Mouse (Mus musculus): Measurements from ENCODE around the gene Cavin1. TPM values are rescaled to one million over a fixed set of nuclear protein-coding genes. Genes with fewer than 3 reads are reported as not detected.

Cavin1 gene
- 15.7 TPM for polyA plus RNA-seq (2014; fragmentation: Illumina TruSeq; extraction: RNeasy Lipid Tissue Mini Kit (QIAGEN cat#74804); ENCODE audit: low replicate concordance)

DNA sequence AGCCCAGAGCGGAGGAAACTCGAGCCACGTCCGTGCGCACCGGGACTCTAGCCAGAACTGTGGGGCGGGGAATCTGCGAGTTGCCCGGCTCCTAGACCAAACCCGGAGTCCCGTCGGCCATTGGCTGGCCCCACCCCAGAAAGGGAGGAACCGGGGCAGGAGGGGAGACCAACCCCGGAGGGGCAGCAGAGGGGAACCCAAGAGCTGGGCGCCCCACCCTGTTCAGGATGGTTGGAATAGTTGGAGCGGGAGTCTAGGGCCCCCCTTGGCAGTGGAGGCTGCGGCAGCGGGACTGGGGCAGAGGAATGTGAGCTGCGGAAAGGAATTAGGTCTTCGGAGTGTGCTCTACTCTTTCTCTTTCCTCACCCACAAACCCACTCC, at the start of gene Cavin1:
Gene Cavin1 (minus strand): TSS at position 331 of the 381 bp plus-strand sequence.

DNA sequence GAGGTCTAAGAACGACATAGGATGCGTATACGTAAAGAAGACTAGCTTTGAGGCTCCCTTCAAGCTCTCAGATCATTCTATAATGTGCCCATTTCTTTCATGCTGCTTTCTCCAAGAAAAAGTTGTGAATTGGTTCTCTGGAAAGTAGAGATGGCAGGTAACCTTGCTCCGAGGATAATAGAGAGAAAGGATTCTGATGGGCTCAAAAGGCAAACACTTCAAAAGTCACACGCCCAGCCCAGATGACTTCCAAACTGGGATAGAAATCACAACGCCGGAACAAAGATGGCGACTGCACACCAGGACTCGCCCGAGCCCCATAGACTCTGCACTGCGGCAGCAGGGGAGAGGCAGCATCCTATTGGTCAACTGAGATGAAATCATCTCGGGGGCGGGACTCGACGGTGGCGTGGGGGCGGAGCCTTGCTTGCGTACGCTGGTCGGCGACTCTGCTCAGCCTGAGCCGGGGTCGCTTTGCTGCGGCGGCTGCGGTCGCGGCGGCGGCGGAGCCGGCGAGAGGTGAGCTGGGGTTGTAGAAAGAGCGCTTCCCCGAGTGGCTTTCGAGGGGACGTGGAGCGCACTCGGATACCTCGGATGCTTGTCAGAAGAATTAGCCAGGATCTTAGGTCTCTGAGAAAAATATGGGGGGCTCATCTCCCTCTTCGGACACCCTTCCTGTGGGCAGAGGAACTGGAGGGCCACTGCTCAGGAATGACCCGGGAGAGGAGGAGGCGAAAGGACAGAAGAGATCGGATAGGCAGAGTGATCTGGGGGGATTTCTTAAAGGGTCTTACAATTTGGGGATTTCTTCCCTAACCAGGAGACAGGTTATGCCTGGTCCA, 38.6 kb upstream of the Cavin1 start, which contains the start of gene Atp6v0a1:
Gene Atp6v0a1 (plus strand): TSS at position 407 of the 842 bp plus-strand sequence.

DNA sequence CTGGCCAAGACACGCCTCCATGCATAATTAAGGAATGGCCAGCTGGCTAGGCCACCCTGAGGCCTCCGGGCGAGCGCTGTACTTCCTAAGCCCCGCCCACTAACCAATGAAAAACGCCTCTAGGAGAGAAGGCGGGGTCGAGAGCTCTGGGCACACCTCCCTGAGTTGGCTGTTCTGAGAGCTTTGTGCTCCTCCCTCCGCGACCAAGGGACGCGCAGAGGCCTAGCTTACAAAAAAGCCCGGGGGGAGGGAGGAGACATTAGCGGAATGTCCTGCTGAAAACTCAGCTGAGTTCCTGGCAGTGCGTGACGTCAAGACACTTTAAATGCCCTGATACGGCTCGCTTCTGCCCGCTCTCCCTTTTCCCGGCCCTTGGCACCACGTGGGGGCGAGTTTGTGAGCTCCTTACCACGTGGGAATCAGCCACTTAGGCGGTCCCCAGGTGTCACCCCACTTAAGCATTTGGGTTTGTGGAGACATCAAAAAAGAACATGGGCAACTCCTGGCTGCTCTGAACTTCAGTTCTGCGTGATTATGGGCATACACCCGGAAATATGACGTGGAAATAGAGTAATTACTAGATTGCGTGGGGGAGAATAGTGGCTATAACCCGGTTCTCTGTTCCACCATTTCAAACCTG, 31.1 kb downstream of the Cavin1 start, which contains the start of gene Stat3:
Gene Stat3 (minus strand): TSS at position 29 of the 640 bp plus-strand sequence.

Other genes starting within 250 kb of the Cavin1 start
- gene Rab5c, start 232.7 kb downstream of the Cavin1 start, polyA plus RNA-seq (2014; fragmentation: Illumina TruSeq; extraction: RNeasy Lipid Tissue Mini Kit (QIAGEN cat#74804); ENCODE audit: low replicate concordance), result 45.0 TPM
- not detected for gene Kcnh4, start 210.9 kb downstream of the Cavin1 start, polyA plus RNA-seq (2014; fragmentation: Illumina TruSeq; extraction: RNeasy Lipid Tissue Mini Kit (QIAGEN cat#74804); ENCODE audit: low replicate concordance)
- not detected for gene Hcrt, start 208.0 kb downstream of the Cavin1 start, polyA plus RNA-seq (2014; fragmentation: Illumina TruSeq; extraction: RNeasy Lipid Tissue Mini Kit (QIAGEN cat#74804); ENCODE audit: low replicate concordance)
- 1.7 TPM for gene Ghdc, start 199.9 kb downstream of the Cavin1 start, polyA plus RNA-seq (2014; fragmentation: Illumina TruSeq; extraction: RNeasy Lipid Tissue Mini Kit (QIAGEN cat#74804); ENCODE audit: low replicate concordance)
- 2.1 TPM for gene Stat5b, start 120.2 kb downstream of the Cavin1 start, polyA plus RNA-seq (2014; fragmentation: Illumina TruSeq; extraction: RNeasy Lipid Tissue Mini Kit (QIAGEN cat#74804); ENCODE audit: low replicate concordance)
- 1.2 TPM for gene Stat5a, start 111.5 kb downstream of the Cavin1 start, polyA plus RNA-seq (2014; fragmentation: Illumina TruSeq; extraction: RNeasy Lipid Tissue Mini Kit (QIAGEN cat#74804); ENCODE audit: low replicate concordance)
- gene Stat3, start 31.3 kb downstream of the Cavin1 start, polyA plus RNA-seq (2014; fragmentation: Illumina TruSeq; extraction: RNeasy Lipid Tissue Mini Kit (QIAGEN cat#74804); ENCODE audit: low replicate concordance), result 18.7 TPM
- gene Atp6v0a1, start 38.6 kb upstream of the Cavin1 start, polyA plus RNA-seq (2014; fragmentation: Illumina TruSeq; extraction: RNeasy Lipid Tissue Mini Kit (QIAGEN cat#74804); ENCODE audit: low replicate concordance), result 68.7 TPM
- gene Naglu, start 99.1 kb upstream of the Cavin1 start, polyA plus RNA-seq (2014; fragmentation: Illumina TruSeq; extraction: RNeasy Lipid Tissue Mini Kit (QIAGEN cat#74804); ENCODE audit: low replicate concordance), result not detected
- not detected for gene Hsd17b1, start 107.5 kb upstream of the Cavin1 start, polyA plus RNA-seq (2014; fragmentation: Illumina TruSeq; extraction: RNeasy Lipid Tissue Mini Kit (QIAGEN cat#74804); ENCODE audit: low replicate concordance)
- 0.59 TPM for gene Coasy, start 111.7 kb upstream of the Cavin1 start, polyA plus RNA-seq (2014; fragmentation: Illumina TruSeq; extraction: RNeasy Lipid Tissue Mini Kit (QIAGEN cat#74804); ENCODE audit: low replicate concordance)
- 98.3 TPM for gene Mlx, start 116.4 kb upstream of the Cavin1 start, polyA plus RNA-seq (2014; fragmentation: Illumina TruSeq; extraction: RNeasy Lipid Tissue Mini Kit (QIAGEN cat#74804); ENCODE audit: low replicate concordance)
- 0.52 TPM for gene Psmc3ip, start 124.5 kb upstream of the Cavin1 start, polyA plus RNA-seq (2014; fragmentation: Illumina TruSeq; extraction: RNeasy Lipid Tissue Mini Kit (QIAGEN cat#74804); ENCODE audit: low replicate concordance)
- gene Retreg3, start 149.0 kb upstream of the Cavin1 start, polyA plus RNA-seq (2014; fragmentation: Illumina TruSeq; extraction: RNeasy Lipid Tissue Mini Kit (QIAGEN cat#74804); ENCODE audit: low replicate concordance), result 33.3 TPM
- gene Tubg1, start 149.1 kb upstream of the Cavin1 start, polyA plus RNA-seq (2014; fragmentation: Illumina TruSeq; extraction: RNeasy Lipid Tissue Mini Kit (QIAGEN cat#74804); ENCODE audit: low replicate concordance), result 0.82 TPM
- not detected for gene Tubg2, start 185.0 kb upstream of the Cavin1 start, polyA plus RNA-seq (2014; fragmentation: Illumina TruSeq; extraction: RNeasy Lipid Tissue Mini Kit (QIAGEN cat#74804); ENCODE audit: low replicate concordance)
- gene Cntnap1, start 199.6 kb upstream of the Cavin1 start, polyA plus RNA-seq (2014; fragmentation: Illumina TruSeq; extraction: RNeasy Lipid Tissue Mini Kit (QIAGEN cat#74804); ENCODE audit: low replicate concordance), result 0.22 TPM
- gene Plekhh3, start 200.5 kb upstream of the Cavin1 start, polyA plus RNA-seq (2014; fragmentation: Illumina TruSeq; extraction: RNeasy Lipid Tissue Mini Kit (QIAGEN cat#74804); ENCODE audit: low replicate concordance), result 0.52 TPM
- gene Ccr10, start 204.6 kb upstream of the Cavin1 start, polyA plus RNA-seq (2014; fragmentation: Illumina TruSeq; extraction: RNeasy Lipid Tissue Mini Kit (QIAGEN cat#74804); ENCODE audit: low replicate concordance), result not detected

Measured in small intestine, adult 10 weeks (tissue).